In the genomic region with DNA sequence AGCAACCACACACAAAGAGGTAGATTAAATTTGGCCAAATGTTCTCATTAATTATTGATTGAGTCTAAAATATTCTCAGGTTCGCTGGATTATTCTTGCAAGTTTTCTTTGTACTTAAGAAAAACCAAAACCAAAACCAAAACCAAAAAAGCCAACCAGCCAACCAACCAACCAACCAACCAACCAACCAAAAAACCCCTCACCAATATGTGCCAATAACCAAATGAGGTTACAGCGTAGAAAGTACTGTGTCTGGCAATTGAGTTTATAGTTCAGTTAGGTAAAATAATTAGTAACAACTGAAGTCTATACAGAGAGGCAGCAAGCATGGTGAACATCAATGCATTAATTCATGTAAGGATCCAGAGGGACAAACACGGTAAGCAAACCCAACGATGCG, we compare ENCODE assay signal across 19 mouse cellular contexts. TPM values are rescaled to one million over a fixed set of nuclear protein-coding genes. Genes with fewer than 3 reads are reported as not detected.
"Had no signal": no experiment of that assay in that cellular context is flagged by ENCODE, and none has a peak within 500 bp of the region (broad histone marks: within the 10 kb centered on the region; RNA-seq: fewer than 3 reads in every experiment).

No protein-coding gene starts in this region.

- H3K27ac ChIP-seq: hindbrain, postnatal 0 days; limb, embryonic 15.5 days; midbrain, embryonic 10.5 days; neural tube, embryonic 15.5 days; stomach, postnatal 0 days had no signal

- H3K9ac ChIP-seq: limb, embryonic 15.5 days; lung, embryonic 14.5 days; neural tube, embryonic 15.5 days had no signal

- H3K36me3 ChIP-seq: limb, embryonic 15.5 days; midbrain, embryonic 10.5 days; neural tube, embryonic 15.5 days had no signal

- H3K9me3 ChIP-seq: limb, embryonic 15.5 days; midbrain, embryonic 10.5 days; neural tube, embryonic 15.5 days had no signal

- H3K27me3 ChIP-seq: limb, embryonic 15.5 days; neural tube, embryonic 15.5 days had no signal

- H3K4me2 ChIP-seq: limb, embryonic 15.5 days; lung, embryonic 14.5 days; neural tube, embryonic 15.5 days had no signal

- ATAC-seq: hindbrain, postnatal 0 days; intestine, embryonic 16.5 days had no signal

- H3K4me3 ChIP-seq: limb, embryonic 15.5 days; midbrain, embryonic 10.5 days; myocyte; neural tube, embryonic 15.5 days had no signal

- DNase-seq: kidney, postnatal 25 days; layer of hippocampus, adult 9-11 months; layer of hippocampus, postnatal 36 days; lung, embryonic 14.5 days; lung, postnatal 10 days; lung, postnatal 4 days; midbrain, embryonic 14.5 days; retina, postnatal 1 day; right cerebral cortex, postnatal 4 days had no signal

- H3K4me1 ChIP-seq: limb, embryonic 15.5 days; neural tube, embryonic 15.5 days had no signal

RNA-seq across cellular contexts. Expression of gene Ccdc170, which starts 7.6 kb away (rescaled TPM):
- polyA plus RNA-seq: intestine, embryonic 16.5 days; limb, embryonic 11.5 days; liver, embryonic 16.5 days; midbrain, embryonic 10.5 days; neural tube, embryonic 11.5 days; stomach, postnatal 0 days had no signal
